Mouse (Mus musculus) CD4-positive, CD25-positive, alpha-beta regulatory T cell, adult 9 weeks (primary cell): Measurements from ENCODE around the gene Rcbtb1. TPM values are rescaled to one million over a fixed set of nuclear protein-coding genes. Genes with fewer than 3 reads are reported as not detected.

Experiments used
- polyA plus RNA-seq: library from polyadenylated mRNA; unstranded; fragments of 100-300 nt; shearing (Covaris generic); gene quantifications from one replicate; pipeline ENCODE4 v1.2.1, GENCODE M21; 2017

Rcbtb1 gene
- 26.6 TPM for polyA plus RNA-seq

GRCm38 (mm10) chr14:59200711-59201603 lies at the start of gene Rcbtb1:
Rcbtb1 (plus strand) TSS chr14:59201209.

DNA sequence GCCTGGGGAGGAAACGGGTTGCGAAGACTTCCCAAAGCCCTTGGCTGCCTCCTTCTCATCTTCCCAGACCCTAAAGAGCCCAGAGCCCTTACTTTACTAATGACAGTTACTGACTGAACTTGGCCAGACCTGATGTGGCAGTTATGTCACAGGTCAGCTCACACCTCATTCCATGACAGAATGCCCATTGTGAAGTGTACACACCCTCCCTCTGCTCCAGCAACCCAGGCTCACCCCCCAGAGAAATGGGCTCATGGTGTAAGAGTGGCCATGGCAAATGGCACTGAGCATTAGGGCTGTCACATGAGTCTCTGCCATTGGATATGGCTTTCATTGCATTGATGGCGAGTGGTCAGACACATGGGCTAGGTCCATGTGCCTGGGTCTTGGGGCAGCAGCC lies 22.4 kb upstream of the Rcbtb1 start, which contains the start of gene Gm5142:
Gene Gm5142, minus strand, starts transcription at position 101 of the 400 bp plus-strand sequence.

DNA sequence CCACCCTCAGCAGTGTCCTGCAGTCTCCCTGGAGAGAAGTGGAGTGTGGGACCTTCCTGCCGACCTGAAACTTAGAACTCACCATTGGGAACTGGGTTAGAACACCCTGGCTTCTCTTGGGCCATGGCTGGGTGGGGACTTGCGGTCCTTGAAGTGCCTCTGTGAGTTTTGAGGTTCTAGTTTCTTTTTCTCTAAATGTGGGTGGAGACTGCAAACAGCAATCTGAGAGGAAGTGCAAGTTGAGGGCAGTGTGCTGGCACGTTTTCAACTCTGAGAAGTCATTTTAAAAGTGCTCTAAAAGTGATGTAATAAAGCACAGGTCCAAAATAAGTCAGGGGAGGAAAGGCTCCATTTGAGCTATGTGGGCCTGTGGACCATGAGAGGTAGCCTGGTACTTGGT lies 59.0 kb downstream of the Rcbtb1 start, which contains the start of gene Gm6904:
Gene Gm6904, minus strand, starts transcription at position 161 of the 400 bp plus-strand sequence.

Other genes with a start within 250 kb of the Rcbtb1 start
- not detected for gene 1700129C05Rik, start 58.3 kb upstream of the Rcbtb1 start, polyA plus RNA-seq
- not detected for gene Gm5142, start 22.5 kb upstream of the Rcbtb1 start, polyA plus RNA-seq
- gene Gm6904, start 59.0 kb downstream of the Rcbtb1 start, polyA plus RNA-seq, result 9.4 TPM
- gene Phf11a, start 96.3 kb downstream of the Rcbtb1 start, polyA plus RNA-seq, result 46.1 TPM
- gene Phf11b, start 140.1 kb downstream of the Rcbtb1 start, polyA plus RNA-seq, result 201 TPM
- gene Phf11d, start 164.3 kb downstream of the Rcbtb1 start, polyA plus RNA-seq, result 17.4 TPM
- gene Phf11c, start 194.2 kb downstream of the Rcbtb1 start, polyA plus RNA-seq, result 27.4 TPM
- 25.8 TPM for gene Setdb2, start 239.7 kb downstream of the Rcbtb1 start, polyA plus RNA-seq
- gene Cab39l, start 239.8 kb downstream of the Rcbtb1 start, polyA plus RNA-seq, result 74.8 TPM